Mouse (Mus musculus): ENCODE measurements around the gene Pdlim4. TPM values are rescaled to one million over a fixed set of nuclear protein-coding genes. Genes with fewer than 3 reads are reported as not detected.
A peak's percentile ranks its signal among the peaks of the same experiment; 100 is the strongest.

The Pdlim4 gene
- polyA plus RNA-seq, 1 experiment from 2014 or later, result 52.1 TPM

GRCm38 (mm10) chr11:54100692-54101591 lies 32.1 kb upstream of the Pdlim4 start:
- Histone ChIP-seq H3K4me1 (ENCODE audit: control insufficient read depth, insufficient read depth, low read length) (peaks cover 9% of the 10 kb centered on the region), H3K27ac (ENCODE audit: low read depth, low read length) (0 out of 2 replicates have a peak overlapping the region, but pooled peaks have one; percentile 24), H3K4me2 (replicated peaks; ENCODE audit: low read depth, low read length) (peak overlapping the region; percentile 100), H3K27me3 (ENCODE audit: control insufficient read depth, insufficient read depth, low read length) (no peaks in the 10 kb centered on the region), H3K9me3 (ENCODE audit: control insufficient read depth, low read length) (no peaks in the 10 kb centered on the region), H3K9ac (ENCODE audit: low read depth, low read length) (peak overlapping the region; percentile 71), H3K4me3 (ENCODE audit: low read length) (peak overlapping the region; percentile 71), H3K36me3 (ENCODE audit: control insufficient read depth, insufficient read depth, low read length) (no peaks in the 10 kb centered on the region)
- WGBS, result 1% methylated on average over 81 of the region's 83 CpGs
- ATAC-seq (ENCODE audit: low FRiP score, low TSS enrichment), result peak; percentile 93

- WGBS, result 40% methylated on average over 10 of the region's 10 CpGs
- Histone ChIP-seq H3K9me3 (ENCODE audit: control insufficient read depth, low read length) (no peaks in the 10 kb centered on the region), H3K4me3 (ENCODE audit: low read length) (peak within 1 kb of the TSS; percentile 71), H3K27me3 (ENCODE audit: control insufficient read depth, insufficient read depth, low read length) (no peaks in the 10 kb centered on the region), H3K9ac (ENCODE audit: low read depth, low read length) (peak within 1 kb of the TSS; percentile 71), H3K4me1 (ENCODE audit: control insufficient read depth, insufficient read depth, low read length) (peaks cover 9% of the 10 kb centered on the region), H3K27ac (ENCODE audit: low read depth, low read length) (no peak within 1 kb of the TSS), H3K36me3 (ENCODE audit: control insufficient read depth, insufficient read depth, low read length) (no peaks in the 10 kb centered on the region), H3K4me2 (replicated peaks; ENCODE audit: low read depth, low read length) (peak within 1 kb of the TSS; percentile 100)
- peak; percentile 37 for ATAC-seq (ENCODE audit: low FRiP score, low TSS enrichment)
These were observed 31.4 kb upstream of the Pdlim4 start, which contains the start of gene P4ha2 for GRCm38 (mm10) chr11:54100045-54100691. Gene P4ha2 (plus strand): TSS chr11:54100095.

GRCm38 (mm10) chr11:54093000-54093399 lies 24.2 kb upstream of the Pdlim4 start:
- no peak for ATAC-seq (ENCODE audit: low FRiP score, low TSS enrichment)
- no peaks in the 10 kb centered on the region for H3K27me3 ChIP-seq (ENCODE audit: control insufficient read depth, insufficient read depth, low read length)
- H3K9ac ChIP-seq (ENCODE audit: low read depth, low read length), result no peak overlapping the region
- WGBS, result 8% methylated on average over 3 of the region's 3 CpGs
- no peaks in the 10 kb centered on the region for H3K9me3 ChIP-seq (ENCODE audit: control insufficient read depth, low read length)
- H3K27ac ChIP-seq (ENCODE audit: low read depth, low read length), result no peak overlapping the region
- H3K4me1 ChIP-seq (ENCODE audit: control insufficient read depth, insufficient read depth, low read length), result no peaks in the 10 kb centered on the region
- H3K36me3 ChIP-seq (ENCODE audit: control insufficient read depth, insufficient read depth, low read length), result no peaks in the 10 kb centered on the region
- H3K4me2 ChIP-seq (replicated peaks; ENCODE audit: low read depth, low read length), result no peak overlapping the region
- no peak overlapping the region for H3K4me3 ChIP-seq (ENCODE audit: low read length)

- WGBS, result 46% methylated on average over 7 of the region's 7 CpGs
- ATAC-seq (ENCODE audit: low FRiP score, low TSS enrichment), result no peak
These were observed 23.4 kb upstream of the Pdlim4 start for GRCm38 (mm10) chr11:54092188-54092587.

GRCm38 (mm10) chr11:54091726-54092125 lies 22.9 kb upstream of the Pdlim4 start:
- Histone ChIP-seq H3K9me3 (ENCODE audit: control insufficient read depth, low read length) (no peaks in the 10 kb centered on the region), H3K36me3 (ENCODE audit: control insufficient read depth, insufficient read depth, low read length) (no peaks in the 10 kb centered on the region), H3K4me1 (ENCODE audit: control insufficient read depth, insufficient read depth, low read length) (no peaks in the 10 kb centered on the region), H3K9ac (ENCODE audit: low read depth, low read length) (no peak overlapping the region), H3K27ac (ENCODE audit: low read depth, low read length) (no peak overlapping the region), H3K4me3 (ENCODE audit: low read length) (no peak overlapping the region), H3K4me2 (replicated peaks; ENCODE audit: low read depth, low read length) (no peak overlapping the region), H3K27me3 (ENCODE audit: control insufficient read depth, insufficient read depth, low read length) (no peaks in the 10 kb centered on the region)
- no peak for ATAC-seq (ENCODE audit: low FRiP score, low TSS enrichment)
- 56% methylated on average over 8 of the region's 8 CpGs for WGBS

More at GRCm38 (mm10) chr11:54092188-54092587, 23.4 kb upstream of the Pdlim4 start:
- H3K4me1 ChIP-seq (ENCODE audit: control insufficient read depth, insufficient read depth, low read length), result no peaks in the 10 kb centered on the region
- no peak overlapping the region for H3K4me2 ChIP-seq (replicated peaks; ENCODE audit: low read depth, low read length)
- no peak overlapping the region for H3K4me3 ChIP-seq (ENCODE audit: low read length)
- no peaks in the 10 kb centered on the region for H3K9me3 ChIP-seq (ENCODE audit: control insufficient read depth, low read length)
- H3K27me3 ChIP-seq (ENCODE audit: control insufficient read depth, insufficient read depth, low read length), result no peaks in the 10 kb centered on the region
- H3K9ac ChIP-seq (ENCODE audit: low read depth, low read length), result no peak overlapping the region
- H3K27ac ChIP-seq (ENCODE audit: low read depth, low read length), result no peak overlapping the region
- H3K36me3 ChIP-seq (ENCODE audit: control insufficient read depth, insufficient read depth, low read length), result no peaks in the 10 kb centered on the region

- ATAC-seq (ENCODE audit: low FRiP score, low TSS enrichment), result no peak
- no peaks in the 10 kb centered on the region for H3K36me3 ChIP-seq (ENCODE audit: control insufficient read depth, insufficient read depth, low read length)
- H3K4me1 ChIP-seq (ENCODE audit: control insufficient read depth, insufficient read depth, low read length), result no peaks in the 10 kb centered on the region
- WGBS, result 77% methylated on average over 1 of the region's 1 CpGs
- no peaks in the 10 kb centered on the region for H3K9me3 ChIP-seq (ENCODE audit: control insufficient read depth, low read length)
- H3K27ac ChIP-seq (ENCODE audit: low read depth, low read length), result no peak overlapping the region
- H3K9ac ChIP-seq (ENCODE audit: low read depth, low read length), result no peak overlapping the region
- H3K4me2 ChIP-seq (replicated peaks; ENCODE audit: low read depth, low read length), result no peak overlapping the region
- H3K4me3 ChIP-seq (ENCODE audit: low read length), result no peak overlapping the region
- H3K27me3 ChIP-seq (ENCODE audit: control insufficient read depth, insufficient read depth, low read length), result no peaks in the 10 kb centered on the region
These were observed 21.5 kb upstream of the Pdlim4 start for GRCm38 (mm10) chr11:54090091-54090879.

- no peaks in the 10 kb centered on the region for H3K27me3 ChIP-seq (ENCODE audit: control insufficient read depth, insufficient read depth, low read length)
- H3K9ac ChIP-seq (ENCODE audit: low read depth, low read length), result no peak overlapping the region
- peak; percentile 79 for ATAC-seq (ENCODE audit: low FRiP score, low TSS enrichment)
- no peaks in the 10 kb centered on the region for H3K9me3 ChIP-seq (ENCODE audit: control insufficient read depth, low read length)
- H3K4me1 ChIP-seq (ENCODE audit: control insufficient read depth, insufficient read depth, low read length), result no peaks in the 10 kb centered on the region
- H3K36me3 ChIP-seq (ENCODE audit: control insufficient read depth, insufficient read depth, low read length), result no peaks in the 10 kb centered on the region
- H3K27ac ChIP-seq (ENCODE audit: low read depth, low read length), result no peak overlapping the region
- no peak overlapping the region for H3K4me3 ChIP-seq (ENCODE audit: low read length)
- no peak overlapping the region for H3K4me2 ChIP-seq (replicated peaks; ENCODE audit: low read depth, low read length)
- 56% methylated on average over 5 of the region's 5 CpGs for WGBS
These were observed 20.1 kb upstream of the Pdlim4 start for GRCm38 (mm10) chr11:54088947-54089317.

- Histone ChIP-seq H3K9me3 (ENCODE audit: control insufficient read depth, low read length) (no peaks in the 10 kb centered on the region), H3K27ac (ENCODE audit: low read depth, low read length) (no peak overlapping the region), H3K4me1 (ENCODE audit: control insufficient read depth, insufficient read depth, low read length) (no peaks in the 10 kb centered on the region), H3K9ac (ENCODE audit: low read depth, low read length) (no peak overlapping the region), H3K27me3 (ENCODE audit: control insufficient read depth, insufficient read depth, low read length) (no peaks in the 10 kb centered on the region), H3K36me3 (ENCODE audit: control insufficient read depth, insufficient read depth, low read length) (no peaks in the 10 kb centered on the region), H3K4me3 (ENCODE audit: low read length) (no peak overlapping the region), H3K4me2 (replicated peaks; ENCODE audit: low read depth, low read length) (no peak overlapping the region)
- 79% methylated on average over 7 of the region's 7 CpGs for WGBS
- ATAC-seq (ENCODE audit: low FRiP score, low TSS enrichment), result 0 out of 2 replicates have a peak, but pooled peaks have one; percentile 14
These were observed 19.6 kb upstream of the Pdlim4 start for GRCm38 (mm10) chr11:54088253-54088946.

Measured in kidney, embryonic 14.5 days (tissue).